Mouse (Mus musculus): Measurements from ENCODE around the gene Ano2.

- no peak for TF ChIP-seq CTCF (IDR thresholded peaks at IDR 0.05; ENCODE audit: low read depth, low read length)
- TF ChIP-seq EP300 (IDR thresholded peaks at IDR 0.05; ENCODE audit: insufficient read depth, low read depth, low read length) = no peak
- TF ChIP-seq POLR2A (IDR thresholded peaks at IDR 0.05; ENCODE audit: insufficient read depth, low read length) = no peak
These were observed 113.3 kb downstream of the Ano2 start for GRCm38 (mm10) chr6:125803364-125804011.

Data from ES-Bruce4 (cell line).